Mouse (Mus musculus) heart, embryonic 16.5 days (tissue): ENCODE results near the gene Ankrd11. TPM values are rescaled to one million over a fixed set of nuclear protein-coding genes. Genes with fewer than 3 reads are reported as not detected.

Experiments used
- ATAC-seq: fragments of 200-750 bp; cut with Nextera tagmentation; replicated peaks from 2 replicates; pipeline ENCODE4 v1.8.0; 2017; ENCODE audit warnings: moderate number of reproducible peaks; ENCODE audit not compliant: insufficient read depth, low FRiP score; ENCODE audit errors: extremely low read depth
- H3K27ac ChIP-seq: fragments of 300-500 bp; sonication (generic); 2 replicates; pipeline ENCODE4 v1.5.1; 2014; ENCODE audit warnings: mild to moderate bottlenecking, low read length, control low read depth, moderate library complexity
- H3K27me3 ChIP-seq: fragments of 300-500 bp; sonication (generic); 2 replicates; pipeline ENCODE4 v1.6.1; 2014; ENCODE audit warnings: low read length, mixed read lengths; ENCODE audit not compliant: control insufficient read depth, insufficient read depth
- H3K36me3 ChIP-seq: fragments of 300-500 bp; sonication (generic); 2 replicates; pipeline ENCODE4 v1.6.1; 2014; ENCODE audit not compliant: control insufficient read depth, insufficient read depth
- H3K4me1 ChIP-seq: fragments of 300-500 bp; sonication (generic); 2 replicates; pipeline ENCODE4 v1.6.1; 2014; ENCODE audit warnings: low read length, mixed read lengths; ENCODE audit not compliant: control insufficient read depth, insufficient read depth
- H3K4me2 ChIP-seq: fragments of 300-500 bp; sonication (generic); 2 replicates; pipeline ENCODE4 v1.6.1; 2014; ENCODE audit warnings: low read depth, mild to moderate bottlenecking, control low read depth, low read length
- H3K4me3 ChIP-seq: fragments of 300-500 bp; sonication (generic); 2 replicates; pipeline ENCODE4 v1.5.1; 2014; ENCODE audit warnings: mild to moderate bottlenecking, control low read depth, low read length
- H3K9ac ChIP-seq: fragments of 300-500 bp; sonication (generic); 2 replicates; pipeline ENCODE4 v1.6.1; 2014; ENCODE audit warnings: low read length, control low read depth
- H3K9me3 ChIP-seq: fragments of 300-500 bp; sonication (generic); replicated peaks from 2 replicates; pipeline ENCODE4 v1.6.1; 2016; ENCODE audit warnings: low read length; ENCODE audit not compliant: control insufficient read depth
- WGBS: fragments of 180-500 bp; shearing (Covaris S2); extraction: QIAGEN DNeasy Blood & Tissue Kit; methylation state at CpG from one replicate; pipeline ENCODE4 v1.1.7; 2014; 5-methylcytosine and 5-hydroxymethylcytosine counted together
- polyA plus RNA-seq: library from polyadenylated mRNA; unstranded; fragments of >200 nt; fragmentation: Nextera tagmentation; extraction: Ambion mirVana; gene quantifications from 2 replicates; pipeline ENCODE4 v1.2.1, GENCODE M21; 2015

The Ankrd11 gene
- polyA plus RNA-seq, 1 experiment from 2014 or later = 17.6 TPM

- Histone ChIP-seq H3K4me1 (peaks cover 21% of the 10 kb centered on the region), H3K27ac (no peak overlapping the region), H3K9ac (no peak overlapping the region), H3K9me3 (no peaks in the 10 kb centered on the region), H3K4me3 (no peak overlapping the region), H3K4me2 (no peak overlapping the region), H3K36me3 (peaks cover 15% of the 10 kb centered on the region), H3K27me3 (no peaks in the 10 kb centered on the region)
- ATAC-seq = no peak
- 76% methylated on average over 3 of the region's 3 CpGs for WGBS
Measured at GRCm38 (mm10) chr8:122912150-122912549, 129.9 kb downstream of the Ankrd11 start.

DNA sequence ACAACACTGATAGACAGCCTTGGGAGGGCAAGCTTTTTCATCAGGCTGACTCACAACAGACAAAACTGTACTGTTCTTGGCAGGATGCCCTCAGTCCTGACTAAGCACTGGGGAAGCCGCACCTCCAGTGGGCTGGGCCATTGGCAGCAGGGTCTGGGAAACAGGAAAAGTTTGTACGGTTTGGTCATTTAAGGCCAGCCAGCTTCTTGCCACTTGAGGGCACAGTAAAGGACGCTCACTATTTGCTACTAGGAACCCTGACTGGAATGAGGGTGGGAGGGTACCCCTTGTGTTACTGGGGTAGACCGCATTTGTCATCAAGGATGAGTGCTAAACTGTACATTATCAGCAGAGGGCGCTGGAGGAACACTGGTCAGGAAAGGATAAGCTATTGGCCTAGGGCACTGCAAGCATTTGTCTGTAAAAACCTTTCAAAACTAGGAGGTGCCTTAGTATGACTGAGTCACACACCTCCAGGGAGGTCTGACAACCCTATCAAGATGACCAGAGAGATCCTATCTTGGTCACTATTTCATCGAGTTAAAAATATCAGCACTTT lies 135.5 kb downstream of the Ankrd11 start:
- peaks cover 9% of the 10 kb centered on the region for H3K4me1 ChIP-seq
- H3K27ac ChIP-seq = peak overlapping the region; percentile 54; the same call in 1 of the 2 replicates
- peak overlapping the region; percentile 62 for H3K4me2 ChIP-seq
- H3K27me3 ChIP-seq = no peaks in the 10 kb centered on the region
- H3K9me3 ChIP-seq = no peaks in the 10 kb centered on the region
- 8% methylated on average over 6 of the region's 6 CpGs for WGBS
- H3K4me3 ChIP-seq = peak overlapping the region; percentile 35; the same call in 1 of the 2 replicates
- peak; percentile 84 for ATAC-seq
- peak overlapping the region; percentile 53; the same call in 1 of the 2 replicates for H3K9ac ChIP-seq
- H3K36me3 ChIP-seq = peaks cover 8% of the 10 kb centered on the region; the same call in 1 of the 2 replicates

GRCm38 (mm10) chr8:122905346-122905745 lies 136.7 kb downstream of the Ankrd11 start:
- Histone ChIP-seq H3K9ac (no peak overlapping the region), H3K27ac (no peak overlapping the region), H3K4me2 (no peak overlapping the region), H3K4me1 (peaks cover 9% of the 10 kb centered on the region), H3K9me3 (no peaks in the 10 kb centered on the region), H3K4me3 (no peak overlapping the region), H3K36me3 (peaks cover 8% of the 10 kb centered on the region; the same call in 1 of the 2 replicates), H3K27me3 (no peaks in the 10 kb centered on the region)
- ATAC-seq = no peak
- 94% methylated on average over 4 of the region's 4 CpGs for WGBS

- H3K9me3 ChIP-seq = no peaks in the 10 kb centered on the region
- WGBS = 92% methylated on average over 11 of the region's 11 CpGs
- H3K9ac ChIP-seq = no peak overlapping the region
- no peak overlapping the region for H3K4me2 ChIP-seq
- peaks cover 9% of the 10 kb centered on the region; the same call in 1 of the 2 replicates for H3K36me3 ChIP-seq
- H3K4me1 ChIP-seq = peaks cover 9% of the 10 kb centered on the region
- H3K27ac ChIP-seq = no peak overlapping the region
- H3K4me3 ChIP-seq = no peak overlapping the region
- no peak for ATAC-seq
- H3K27me3 ChIP-seq = no peaks in the 10 kb centered on the region
Measured at GRCm38 (mm10) chr8:122904496-122904895, 137.6 kb downstream of the Ankrd11 start.

GRCm38 (mm10) chr8:122903002-122903401 lies 139.1 kb downstream of the Ankrd11 start:
- no peak for ATAC-seq
- WGBS = 81% methylated on average over 5 of the region's 5 CpGs
- no peak overlapping the region for H3K4me3 ChIP-seq
- H3K36me3 ChIP-seq = peaks cover 13% of the 10 kb centered on the region
- H3K4me2 ChIP-seq = no peak overlapping the region
- H3K9me3 ChIP-seq = no peaks in the 10 kb centered on the region
- peaks cover 12% of the 10 kb centered on the region for H3K4me1 ChIP-seq
- H3K27me3 ChIP-seq = no peaks in the 10 kb centered on the region
- H3K27ac ChIP-seq = no peak overlapping the region
- no peak overlapping the region for H3K9ac ChIP-seq

GRCm38 (mm10) chr8:122902581-122902980 lies 139.5 kb downstream of the Ankrd11 start:
- Histone ChIP-seq H3K4me1 (peaks cover 12% of the 10 kb centered on the region), H3K9me3 (no peaks in the 10 kb centered on the region), H3K4me3 (no peak overlapping the region), H3K36me3 (peaks cover 13% of the 10 kb centered on the region), H3K27ac (no peak overlapping the region), H3K27me3 (no peaks in the 10 kb centered on the region), H3K4me2 (no peak overlapping the region), H3K9ac (no peak overlapping the region)
- no peak for ATAC-seq
- 57% methylated on average over 3 of the region's 3 CpGs for WGBS

- no peak for ATAC-seq
- Histone ChIP-seq H3K36me3 (peaks cover 14% of the 10 kb centered on the region), H3K4me3 (no peak overlapping the region), H3K4me2 (no peak overlapping the region), H3K9me3 (no peaks in the 10 kb centered on the region), H3K27ac (no peak overlapping the region), H3K9ac (no peak overlapping the region), H3K27me3 (no peaks in the 10 kb centered on the region), H3K4me1 (peaks cover 12% of the 10 kb centered on the region)
- WGBS = 79% methylated on average over 8 of the region's 8 CpGs
Measured at GRCm38 (mm10) chr8:122901892-122902515, 140.1 kb downstream of the Ankrd11 start.

- no peak overlapping the region for H3K27ac ChIP-seq
- no peaks in the 10 kb centered on the region for H3K9me3 ChIP-seq
- H3K9ac ChIP-seq = no peak overlapping the region
- no peak overlapping the region for H3K4me2 ChIP-seq
- H3K4me1 ChIP-seq = peaks cover 11% of the 10 kb centered on the region
- H3K27me3 ChIP-seq = no peaks in the 10 kb centered on the region
- no peak for ATAC-seq
- WGBS = 88% methylated on average over 7 of the region's 7 CpGs
- H3K4me3 ChIP-seq = no peak overlapping the region
- H3K36me3 ChIP-seq = peaks cover 18% of the 10 kb centered on the region
Measured at GRCm38 (mm10) chr8:122901476-122901875, 140.6 kb downstream of the Ankrd11 start.

DNA sequence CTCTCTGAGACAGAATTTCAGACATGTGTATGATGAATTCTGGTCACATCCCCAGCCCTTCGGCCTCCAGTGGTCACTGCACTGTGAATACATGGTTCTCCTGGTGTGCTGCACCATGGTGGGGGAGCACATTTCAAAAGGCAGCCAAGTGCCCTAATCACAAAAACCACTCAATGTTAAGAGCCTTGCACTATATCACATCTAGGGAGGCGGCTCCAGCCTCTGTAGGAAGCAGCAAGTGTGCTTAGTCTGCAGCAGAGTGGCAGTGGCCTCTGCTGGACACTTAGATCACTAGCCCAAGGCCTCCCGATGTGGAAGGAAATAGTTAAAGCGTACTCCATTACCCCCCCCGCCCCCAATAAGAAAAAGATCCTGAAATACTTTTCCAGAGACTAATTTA lies 143.0 kb downstream of the Ankrd11 start:
- Histone ChIP-seq H3K9ac (no peak overlapping the region), H3K9me3 (no peaks in the 10 kb centered on the region), H3K36me3 (peaks cover 39% of the 10 kb centered on the region), H3K4me3 (no peak overlapping the region), H3K27ac (no peak overlapping the region), H3K4me1 (peaks cover 5% of the 10 kb centered on the region), H3K4me2 (no peak overlapping the region), H3K27me3 (no peaks in the 10 kb centered on the region)
- ATAC-seq = 0 out of 2 replicates have a peak, but pooled peaks have one; percentile 54
- WGBS = 47% methylated on average over 5 of the region's 5 CpGs
